Mouse (Mus musculus) lung, adult 2 months (tissue): ENCODE results near the gene Kcnc1. TPM values are rescaled to one million over a fixed set of nuclear protein-coding genes. Genes with fewer than 3 reads are reported as not detected.

Experiments used
- DNase-seq: peaks from one replicate; pipeline ENCODE4 v3.0.0; 2022
- H3K4me1 ChIP-seq: fragments of 200-500 bp; 2 replicates; pipeline ENCODE4 v1.6.1; 2011; ENCODE audit warnings: low read length; ENCODE audit not compliant: control insufficient read depth, insufficient read depth
- H3K4me3 ChIP-seq: fragments of 200-500 bp; replicated peaks from 2 replicates; pipeline ENCODE3; 2011; ENCODE audit warnings: low read depth, mild to moderate bottlenecking, control low read depth, low read length; ENCODE audit errors: extremely low read depth
- CTCF ChIP-seq: fragments of 200-500 bp; IDR thresholded peaks from 2 replicates; pipeline ENCODE4 v1.5.1; 2011; ENCODE audit warnings: mild to moderate bottlenecking, low read length, control low read depth; ENCODE audit not compliant: insufficient read depth
- POLR2A ChIP-seq: fragments of 200-500 bp; IDR thresholded peaks from 2 replicates; pipeline ENCODE4 v1.6.1; 2011; ENCODE audit warnings: low read depth, mild to moderate bottlenecking, control low read depth, low read length, borderline replicate concordance; ENCODE audit errors: extremely low read depth
- WGBS: fragments of 180-500 bp; shearing (Covaris S2); methylation state at CpG from one replicate; pipeline ENCODE4 v1.1.7; 2018; 5-methylcytosine and 5-hydroxymethylcytosine counted together
- polyA plus RNA-seq: library from polyadenylated mRNA; depleted of rRNA; stranded (reverse); fragments of >200 nt; gene quantifications from 2 replicates; pipeline ENCODE4 v1.2.3, GENCODE M21; 2012

Kcnc1 gene
- polyA plus RNA-seq, 1 experiment = 0.40 TPM

DNA sequence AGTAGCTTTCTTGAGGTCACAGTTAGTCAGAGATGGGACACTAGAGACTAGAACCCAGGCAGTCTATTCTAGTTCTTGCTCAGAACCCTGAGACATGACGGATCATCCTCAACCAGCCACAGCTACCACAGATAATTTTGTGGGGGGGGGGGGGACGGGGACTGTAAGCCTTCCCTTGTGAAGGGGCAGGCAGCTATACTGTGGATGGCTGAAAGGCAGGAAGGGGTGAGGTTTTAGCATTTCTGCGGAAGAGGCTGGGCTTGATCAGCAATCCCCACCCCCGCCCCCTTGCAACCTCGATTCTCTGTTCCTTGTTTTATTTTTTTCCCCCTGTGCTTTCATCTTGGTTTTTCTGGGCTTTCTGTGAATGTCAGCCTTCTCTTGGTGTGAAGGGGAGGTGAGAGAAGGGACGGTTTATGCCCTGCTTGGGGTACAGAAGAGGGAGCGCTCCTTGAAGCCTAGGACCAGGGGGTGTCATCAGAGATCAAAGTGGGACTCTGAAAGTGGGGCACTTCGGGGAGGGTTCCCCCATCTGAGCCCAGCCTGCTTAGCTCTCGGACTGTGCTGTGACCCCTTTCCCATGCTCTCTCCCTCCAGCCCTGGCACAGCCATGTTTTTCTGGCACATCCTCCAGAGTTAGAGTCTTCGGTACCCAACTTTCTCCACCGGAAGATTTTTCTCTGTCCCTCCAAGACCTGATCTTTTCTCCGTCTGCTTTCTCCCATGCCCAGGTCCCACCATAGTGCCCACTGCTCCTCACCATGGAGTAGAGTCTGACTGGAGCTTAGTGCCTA is 2.4 kb upstream of the Kcnc1 start:
- 24% methylated on average over 12 of the region's 12 CpGs for WGBS
- TF ChIP-seq POLR2A (no peak), CTCF (no peak)
- no peak overlapping the region for H3K4me3 ChIP-seq
- no peak for DNase-seq
- no peaks in the 10 kb centered on the region for H3K4me1 ChIP-seq

DNA sequence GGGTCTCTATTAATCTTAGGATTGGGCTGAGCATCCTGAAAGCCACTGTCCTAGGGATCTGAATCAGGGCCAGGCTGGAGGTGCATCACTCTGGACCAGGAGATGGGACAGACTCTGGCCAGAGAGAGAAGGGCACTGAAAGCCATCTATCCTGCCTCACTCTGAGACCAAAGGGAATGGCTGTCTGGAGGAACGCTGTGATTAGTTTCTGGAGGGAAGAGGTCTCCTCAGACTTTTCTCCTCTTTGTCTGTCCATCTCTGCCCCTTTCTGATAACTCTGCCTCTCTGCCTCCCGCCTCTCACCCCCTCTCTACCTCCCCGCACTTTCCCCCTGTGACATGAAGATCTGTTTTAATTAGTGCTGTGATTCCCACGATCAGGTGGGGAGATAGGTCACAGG is 1.4 kb upstream of the Kcnc1 start:
- Histone ChIP-seq H3K4me1 (no peaks in the 10 kb centered on the region), H3K4me3 (no peak overlapping the region)
- 60% methylated on average over 4 of the region's 4 CpGs for WGBS
- no peak for DNase-seq
- TF ChIP-seq POLR2A (no peak), CTCF (no peak)

DNA sequence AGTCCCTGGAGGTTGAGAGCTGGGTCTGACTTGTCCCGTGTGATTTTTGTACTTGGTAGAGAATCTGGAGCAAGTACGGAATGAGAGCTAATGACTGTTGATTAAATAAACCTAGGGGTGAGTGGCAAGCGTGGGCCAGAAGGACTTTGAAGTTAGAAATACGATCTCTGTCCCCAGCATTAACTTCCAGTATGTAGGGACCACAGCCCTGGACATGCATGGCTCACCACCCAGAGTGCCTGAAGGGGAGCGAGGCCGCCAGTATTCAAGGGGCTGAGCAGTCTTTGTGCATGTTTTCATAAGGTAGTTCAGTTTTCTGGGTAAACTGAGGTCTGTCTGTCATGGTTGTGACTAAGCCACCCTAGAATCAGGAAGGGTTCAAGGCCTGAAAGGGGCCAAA is 726 bp upstream of the Kcnc1 start:
- no peaks in the 10 kb centered on the region for H3K4me1 ChIP-seq
- no peak for TF ChIP-seq CTCF
- TF ChIP-seq POLR2A = no peak
- WGBS = 36% methylated on average over 6 of the region's 6 CpGs
- no peak for DNase-seq
- no peak overlapping the region for H3K4me3 ChIP-seq

DNA sequence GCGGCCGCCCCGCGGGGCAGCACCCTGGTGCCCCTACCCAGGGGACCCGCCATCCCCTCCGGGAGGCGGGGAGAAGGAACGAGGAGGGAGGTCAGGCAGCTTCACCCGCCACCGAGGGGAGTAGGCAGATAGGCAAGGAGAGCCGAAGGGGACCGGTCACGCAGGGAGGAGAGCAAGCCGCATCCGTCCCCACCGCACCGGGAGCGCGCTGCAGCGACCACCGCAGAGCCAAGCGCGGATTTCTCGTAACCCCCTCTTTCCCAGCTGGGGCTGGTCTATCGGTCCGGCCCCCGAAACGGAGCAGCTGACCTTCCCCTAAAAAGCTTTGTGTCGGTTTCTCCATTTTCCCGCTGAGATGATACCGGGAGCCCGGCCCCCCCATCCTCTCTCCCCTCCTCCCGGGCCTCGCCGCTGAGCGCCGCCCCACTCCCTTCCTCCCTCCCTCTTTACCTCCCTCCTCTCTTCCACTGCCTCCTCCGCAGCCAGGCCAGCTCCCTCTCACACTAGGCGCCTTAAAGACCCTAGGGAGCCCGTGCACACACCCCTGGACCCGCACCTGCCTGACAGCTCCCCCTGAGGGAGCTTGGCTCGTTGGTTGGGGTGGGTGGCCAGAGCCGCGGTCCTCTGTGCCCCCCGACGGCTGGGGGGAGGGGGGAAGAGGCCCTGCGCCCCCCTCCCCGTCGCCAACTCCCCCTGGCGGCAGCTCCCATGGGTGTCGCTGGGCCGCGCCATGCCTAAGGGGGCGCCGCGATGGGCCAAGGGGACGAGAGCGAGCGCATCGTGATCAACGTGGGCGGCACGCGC is 833 bp downstream of the Kcnc1 start:
- H3K4me1 ChIP-seq = no peaks in the 10 kb centered on the region
- DNase-seq = no peak
- H3K4me3 ChIP-seq = no peak overlapping the region
- TF ChIP-seq POLR2A (no peak), CTCF (no peak)
- 2% methylated on average over 62 of the region's 64 CpGs for WGBS

DNA sequence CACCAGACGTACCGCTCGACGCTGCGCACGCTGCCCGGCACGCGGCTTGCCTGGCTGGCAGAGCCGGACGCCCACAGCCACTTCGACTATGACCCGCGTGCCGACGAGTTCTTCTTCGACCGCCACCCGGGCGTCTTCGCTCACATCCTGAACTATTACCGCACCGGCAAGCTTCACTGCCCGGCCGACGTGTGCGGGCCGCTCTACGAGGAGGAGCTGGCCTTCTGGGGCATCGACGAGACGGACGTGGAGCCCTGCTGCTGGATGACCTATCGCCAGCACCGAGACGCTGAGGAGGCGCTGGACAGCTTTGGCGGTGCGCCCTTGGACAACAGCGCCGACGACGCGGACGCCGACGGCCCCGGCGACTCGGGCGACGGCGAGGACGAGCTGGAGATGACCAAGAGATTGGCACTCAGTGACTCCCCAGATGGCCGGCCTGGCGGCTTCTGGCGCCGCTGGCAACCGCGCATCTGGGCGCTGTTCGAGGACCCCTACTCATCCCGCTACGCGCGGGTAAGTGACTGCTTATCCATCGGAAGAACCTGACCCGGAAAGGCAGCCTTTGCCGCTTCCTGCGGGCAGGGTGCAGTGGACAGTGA is 1.5 kb downstream of the Kcnc1 start:
- no peak for DNase-seq
- TF ChIP-seq POLR2A = no peak
- no peak for TF ChIP-seq CTCF
- Histone ChIP-seq H3K4me3 (no peak overlapping the region), H3K4me1 (no peaks in the 10 kb centered on the region)
- WGBS = 9% methylated on average over 70 of the region's 70 CpGs

DNA sequence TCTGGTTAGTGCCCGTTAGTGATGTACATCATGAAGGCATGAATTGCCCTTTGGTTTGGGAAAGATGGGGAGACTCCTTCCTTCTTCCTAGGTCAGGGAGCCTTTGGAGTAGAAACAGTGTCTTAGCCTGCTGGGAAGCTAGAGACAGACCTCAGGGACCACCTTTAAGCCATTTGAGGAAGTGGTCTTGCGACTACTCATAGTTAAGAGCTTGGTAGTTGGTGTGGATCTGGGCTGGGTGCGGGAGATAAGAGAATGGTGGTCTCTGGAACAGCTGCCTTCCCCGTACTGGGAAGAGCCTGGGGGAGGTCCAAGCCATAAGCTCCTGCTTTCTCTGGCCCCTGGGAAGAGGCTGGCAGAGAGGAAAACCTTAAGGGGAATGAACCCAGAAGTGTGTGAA is 2.3 kb downstream of the Kcnc1 start:
- Histone ChIP-seq H3K4me3 (no peak overlapping the region), H3K4me1 (no peaks in the 10 kb centered on the region)
- TF ChIP-seq CTCF (no peak), POLR2A (no peak)
- 52% methylated on average over 4 of the region's 4 CpGs for WGBS
- DNase-seq = no peak

DNA sequence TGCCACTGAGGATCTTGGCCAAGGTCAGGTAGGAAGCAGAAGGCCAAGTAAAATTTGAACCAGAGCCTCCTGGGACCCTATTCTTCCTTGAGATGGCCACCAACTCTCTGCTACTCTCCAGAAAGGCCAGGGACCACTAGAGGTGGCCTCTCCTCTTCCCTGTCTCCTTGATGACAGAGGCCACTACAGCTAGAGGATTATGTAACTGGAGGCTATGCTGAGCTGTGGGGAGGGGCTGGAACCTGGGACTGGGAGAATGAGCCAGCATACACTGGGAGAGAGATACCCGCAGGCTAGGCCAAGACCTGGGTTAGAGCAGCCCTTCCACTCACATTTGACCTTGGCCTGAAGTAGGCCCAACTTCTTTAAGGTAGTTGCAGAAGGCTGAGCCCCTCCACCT is 3.4 kb downstream of the Kcnc1 start:
- Histone ChIP-seq H3K4me3 (no peak overlapping the region), H3K4me1 (no peaks in the 10 kb centered on the region)
- no peak for DNase-seq
- WGBS = 100% methylated on average over 1 of the region's 1 CpGs
- no peak for TF ChIP-seq CTCF

DNA sequence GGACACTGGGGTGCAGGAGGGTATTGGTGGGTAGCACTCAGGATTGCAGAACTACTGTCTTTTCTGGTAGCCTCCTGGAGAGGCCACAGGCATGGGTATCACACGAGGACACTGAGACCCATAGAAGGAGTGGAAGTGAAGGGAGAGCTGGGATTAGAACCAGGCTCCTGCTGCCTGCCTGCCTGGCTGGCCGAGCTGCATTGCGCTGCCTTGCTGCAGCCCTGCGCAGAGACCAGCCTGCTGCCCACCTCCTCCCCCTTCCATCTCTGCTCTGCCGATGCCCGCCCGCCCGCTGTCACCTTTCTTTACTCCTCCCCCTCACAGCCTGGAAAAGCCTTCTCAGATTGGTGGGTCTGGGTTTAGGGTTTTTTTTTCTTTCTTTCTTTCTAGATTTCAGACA is 4.0 kb downstream of the Kcnc1 start:
- DNase-seq = no peak
- H3K4me3 ChIP-seq = no peak overlapping the region
- TF ChIP-seq CTCF (no peak), POLR2A (no peak)
- WGBS = 34% methylated on average over 8 of the region's 8 CpGs
- no peaks in the 10 kb centered on the region for H3K4me1 ChIP-seq

DNA sequence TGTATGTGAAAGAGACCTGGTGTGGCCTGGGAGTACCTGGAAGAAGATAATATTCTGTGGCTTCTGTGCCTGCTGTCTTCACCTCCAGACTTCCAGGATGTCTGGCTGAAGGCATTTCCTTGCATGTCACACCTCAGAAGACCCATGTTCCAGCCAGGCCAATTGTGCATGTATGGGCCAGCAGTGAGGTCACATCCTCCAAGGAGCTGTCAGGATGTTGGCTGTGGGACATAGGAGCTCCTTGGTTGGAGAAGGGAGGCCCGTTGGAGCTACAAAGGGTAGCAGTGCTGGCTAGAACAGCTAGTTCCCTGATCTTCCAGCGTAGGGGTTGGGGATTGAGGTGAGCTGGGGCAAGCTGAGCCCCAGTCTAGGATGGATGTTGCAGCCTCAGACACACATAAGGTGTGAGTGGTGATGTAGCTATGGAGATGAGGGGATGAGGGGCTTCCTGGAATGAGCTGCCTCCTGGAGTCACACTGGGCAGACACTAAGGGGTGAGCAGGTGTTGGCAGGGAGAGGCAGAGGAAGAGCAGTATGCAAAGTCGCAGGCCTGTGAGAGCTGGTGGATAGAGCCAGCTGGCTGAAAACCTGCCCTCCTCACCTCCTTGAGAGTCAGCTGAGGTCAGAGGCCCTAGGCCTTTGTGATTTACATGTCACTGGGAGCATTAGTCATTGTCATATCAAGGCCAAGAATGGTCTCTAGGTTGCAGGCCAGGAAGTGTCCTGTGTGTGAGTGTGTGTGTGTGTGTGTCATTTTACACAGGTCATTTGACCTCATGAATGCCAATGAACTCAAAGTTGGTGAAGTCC is 5.3 kb downstream of the Kcnc1 start:
- no peak for DNase-seq
- 62% methylated on average over 3 of the region's 3 CpGs for WGBS
- Histone ChIP-seq H3K4me1 (no peaks in the 10 kb centered on the region), H3K4me3 (no peak overlapping the region)
- no peak for TF ChIP-seq CTCF
- no peak for TF ChIP-seq POLR2A
